Mouse (Mus musculus) myocyte (in vitro differentiated cells): ENCODE results near the gene Actr5. TPM values are rescaled to one million over a fixed set of nuclear protein-coding genes. Genes with fewer than 3 reads are reported as not detected.

Source experiments
- H3K27me3 ChIP-seq: one replicate; pipeline ENCODE4 v1.6.1; 2011; ENCODE audit not compliant: control insufficient read depth, insufficient read depth, insufficient read length
- H3K36me3 ChIP-seq: one replicate; pipeline ENCODE4 v1.6.1; 2011; ENCODE audit not compliant: control insufficient read depth, insufficient read depth
- H3K4me2 ChIP-seq: one replicate; pipeline ENCODE4 v1.6.1; 2011; ENCODE audit warnings: low read depth, control low read depth
- H3K4me3 ChIP-seq: one replicate; pipeline ENCODE4 v1.5.1; 2011; ENCODE audit warnings: mild to moderate bottlenecking, control low read depth, moderate library complexity
- H3K79me2 ChIP-seq: one replicate; pipeline ENCODE4 v1.6.1; 2011; ENCODE audit not compliant: control insufficient read depth, insufficient read depth
- H3ac ChIP-seq: one replicate; pipeline ENCODE4 v1.6.1; 2011; ENCODE audit not compliant: control insufficient read depth, insufficient read length
- CEBPB ChIP-seq: IDR thresholded peaks from 2 replicates; pipeline ENCODE4 v1.6.1; 2011; ENCODE audit warnings: mild to moderate bottlenecking, moderate library complexity; ENCODE audit not compliant: poor library complexity, insufficient read depth, severe bottlenecking
- E2F4 ChIP-seq: IDR thresholded peaks from one replicate; pipeline ENCODE4 v1.6.1; 2011; ENCODE audit warnings: mild to moderate bottlenecking, control low read depth, moderate library complexity; ENCODE audit not compliant: insufficient read depth
- MAX ChIP-seq: IDR thresholded peaks from one replicate; pipeline ENCODE4 v1.6.1; 2011; ENCODE audit warnings: low read depth, mild to moderate bottlenecking, control low read depth
- MYOD1 ChIP-seq, 3 experiments: IDR thresholded peaks; one replicate each; pipeline ENCODE4 v1.6.1; 2011; ENCODE audit warnings: control low read depth in 2 of 3, low read depth in 2 of 3, mild to moderate bottlenecking in 2 of 3, moderate library complexity in 1 of 3; ENCODE audit not compliant: insufficient read length in 2 of 3, control insufficient read depth in 1 of 3
- MYOG ChIP-seq, 3 experiments: IDR thresholded peaks; one replicate each; pipeline ENCODE4 v1.6.1; 2011; ENCODE audit warnings: control low read depth in 2 of 3, low read depth in 2 of 3, mild to moderate bottlenecking in 2 of 3; ENCODE audit not compliant: insufficient read length in 2 of 3, control insufficient read depth in 1 of 3, insufficient read depth in 1 of 3
- POLR2A ChIP-seq: IDR thresholded peaks from one replicate; pipeline ENCODE4 v1.6.1; 2011; ENCODE audit warnings: low read depth, mild to moderate bottlenecking, control low read depth, moderate library complexity; ENCODE audit not compliant: insufficient read length
- POLR2AphosphoS2 ChIP-seq: IDR thresholded peaks from one replicate; pipeline ENCODE4 v1.6.1; 2011; ENCODE audit warnings: low read depth, control low read depth; ENCODE audit not compliant: insufficient read length
- REST ChIP-seq: IDR thresholded peaks from one replicate; pipeline ENCODE4 v1.6.1; 2011; ENCODE audit warnings: mild to moderate bottlenecking, control low read depth, moderate library complexity; ENCODE audit not compliant: insufficient read depth, insufficient read length
- SRF ChIP-seq: IDR thresholded peaks from one replicate; pipeline ENCODE4 v1.6.1; 2011; ENCODE audit warnings: low read depth; ENCODE audit not compliant: control insufficient read depth, insufficient read length
- TCF12 ChIP-seq: IDR thresholded peaks from one replicate; pipeline ENCODE4 v1.6.1; 2011; ENCODE audit warnings: mild to moderate bottlenecking, control low read depth; ENCODE audit not compliant: poor library complexity, insufficient read depth, severe bottlenecking
- TCF3 ChIP-seq: IDR thresholded peaks from one replicate; pipeline ENCODE4 v1.6.1; 2011; ENCODE audit warnings: low read depth, control low read depth; ENCODE audit not compliant: insufficient read length
- USF1 ChIP-seq: IDR thresholded peaks from one replicate; pipeline ENCODE4 v1.6.1; 2011; ENCODE audit warnings: low read depth, mild to moderate bottlenecking, control low read depth, moderate library complexity
- polyA plus RNA-seq: library from polyadenylated mRNA; unstranded; fragments of >200 nt; fragmentation: generic; extraction: Trizol; gene quantifications from one replicate; pipeline ENCODE4 v1.2.1, GENCODE M21; 2012; ENCODE audit warnings: missing spikeins

Actr5 gene
- polyA plus RNA-seq, 1 experiment: 6.5 TPM

DNA sequence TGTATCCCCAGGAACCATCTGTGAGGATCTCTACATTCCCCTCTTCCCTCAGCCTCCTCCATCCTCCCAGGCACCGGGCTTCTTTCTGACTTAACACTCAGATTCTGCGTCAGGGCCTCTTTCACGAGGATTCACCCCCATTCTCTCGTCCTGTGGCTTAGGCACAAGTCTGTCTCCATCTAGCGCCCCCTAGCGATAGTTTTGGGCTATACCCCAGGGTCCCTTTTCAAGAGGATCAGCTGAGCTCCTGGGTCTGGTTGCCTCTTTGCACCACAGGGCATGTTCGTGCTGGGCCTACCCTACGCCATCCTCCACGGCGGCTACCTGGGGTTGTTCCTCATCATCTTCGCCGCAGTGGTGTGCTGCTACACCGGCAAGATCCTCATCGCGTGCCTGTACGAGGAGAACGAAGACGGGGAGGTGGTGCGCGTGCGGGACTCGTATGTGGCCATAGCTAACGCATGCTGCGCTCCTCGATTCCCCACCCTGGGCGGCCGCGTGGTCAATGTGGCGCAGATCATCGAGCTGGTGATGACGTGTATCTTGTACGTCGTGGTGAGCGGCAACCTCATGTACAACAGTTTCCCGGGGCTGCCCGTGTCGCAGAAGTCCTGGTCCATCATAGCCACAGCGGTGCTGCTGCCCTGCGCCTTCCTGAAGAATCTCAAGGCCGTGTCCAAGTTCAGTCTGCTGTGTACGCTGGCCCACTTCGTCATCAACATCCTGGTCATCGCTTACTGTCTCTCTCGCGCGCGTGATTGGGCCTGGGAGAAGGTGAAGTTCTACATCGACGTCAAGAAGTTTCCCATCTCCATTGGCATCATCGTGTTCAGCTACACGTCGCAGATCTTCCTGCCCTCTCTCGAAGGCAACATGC, 10.9 kb upstream of the Actr5 start:
- Histone ChIP-seq H3K79me2 (no peaks in the 10 kb centered on the region), H3K36me3 (no peaks in the 10 kb centered on the region), H3K27me3 (peaks cover 90% of the 10 kb centered on the region), H3K4me2 (no peak overlapping the region), H3K4me3 (no peak overlapping the region), H3ac (no peak overlapping the region)
- TF ChIP-seq E2F4 (no peak), MYOG (IDR thresholded peaks at IDR 0.05; ENCODE audit: control insufficient read depth in 1 of 3, insufficient read depth in 1 of 3, insufficient read length in 2 of 3, low read depth in 2 of 3) (no peak), REST (no peak)

DNA sequence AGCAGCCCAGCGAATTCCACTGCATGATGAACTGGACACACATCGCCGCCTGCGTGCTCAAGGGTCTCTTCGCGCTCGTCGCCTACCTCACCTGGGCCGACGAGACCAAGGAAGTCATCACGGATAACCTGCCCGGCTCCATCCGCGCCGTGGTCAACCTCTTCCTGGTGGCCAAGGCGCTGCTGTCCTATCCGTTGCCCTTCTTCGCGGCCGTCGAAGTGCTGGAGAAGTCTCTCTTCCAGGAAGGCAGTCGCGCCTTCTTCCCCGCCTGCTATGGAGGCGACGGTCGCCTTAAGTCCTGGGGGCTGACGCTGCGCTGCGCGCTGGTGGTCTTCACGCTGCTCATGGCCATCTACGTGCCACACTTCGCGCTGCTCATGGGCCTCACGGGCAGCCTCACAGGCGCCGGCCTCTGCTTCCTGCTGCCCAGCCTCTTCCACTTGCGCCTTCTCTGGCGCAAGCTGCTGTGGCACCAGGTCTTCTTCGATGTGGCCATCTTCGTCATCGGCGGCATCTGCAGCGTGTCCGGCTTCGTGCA, 10.2 kb upstream of the Actr5 start:
- no peak overlapping the region for H3ac ChIP-seq
- no peaks in the 10 kb centered on the region for H3K79me2 ChIP-seq
- H3K36me3 ChIP-seq: no peaks in the 10 kb centered on the region
- H3K4me2 ChIP-seq: no peak overlapping the region
- H3K27me3 ChIP-seq: peaks cover 90% of the 10 kb centered on the region
- TF ChIP-seq POLR2A (no peak), TCF12 (no peak), REST (no peak), USF1 (no peak), MAX (no peak), SRF (no peak), MYOD1 (IDR thresholded peaks at IDR 0.05; ENCODE audit: control insufficient read depth in 1 of 3, insufficient read length in 2 of 3, low read depth in 2 of 3) (no peak), TCF3 (no peak), MYOG (IDR thresholded peaks at IDR 0.05; ENCODE audit: control insufficient read depth in 1 of 3, insufficient read depth in 1 of 3, insufficient read length in 2 of 3, low read depth in 2 of 3) (no peak), CEBPB (no peak), E2F4 (no peak), POLR2AphosphoS2 (no peak)
- no peak overlapping the region for H3K4me3 ChIP-seq

DNA sequence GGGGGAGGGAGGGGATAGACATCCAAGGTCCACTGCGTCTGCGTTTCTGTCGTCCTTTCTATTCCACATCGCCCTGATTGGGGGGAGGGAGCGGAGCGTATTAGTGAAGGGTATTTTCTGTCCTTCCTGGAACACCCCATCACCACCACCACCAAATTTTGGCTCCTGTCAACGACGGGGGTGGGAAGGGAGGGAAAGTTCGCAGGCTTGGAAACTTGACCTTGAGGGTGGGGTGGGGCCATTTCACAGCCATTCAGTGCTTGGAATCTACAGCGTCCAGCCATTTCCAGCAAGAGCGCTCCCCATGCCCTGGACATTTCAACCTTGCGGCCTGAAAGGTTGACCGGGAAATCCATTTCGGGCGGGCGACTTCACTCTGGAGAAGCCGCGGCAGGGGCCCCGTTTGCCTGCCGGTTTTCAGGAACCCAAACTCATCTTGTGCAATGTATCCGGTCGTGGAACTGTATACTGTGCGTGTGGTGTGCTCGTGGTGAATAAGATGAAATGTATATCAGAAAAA, 9.5 kb upstream of the Actr5 start:
- H3K79me2 ChIP-seq: no peaks in the 10 kb centered on the region
- H3K27me3 ChIP-seq: peaks cover 90% of the 10 kb centered on the region
- no peak overlapping the region for H3ac ChIP-seq

DNA sequence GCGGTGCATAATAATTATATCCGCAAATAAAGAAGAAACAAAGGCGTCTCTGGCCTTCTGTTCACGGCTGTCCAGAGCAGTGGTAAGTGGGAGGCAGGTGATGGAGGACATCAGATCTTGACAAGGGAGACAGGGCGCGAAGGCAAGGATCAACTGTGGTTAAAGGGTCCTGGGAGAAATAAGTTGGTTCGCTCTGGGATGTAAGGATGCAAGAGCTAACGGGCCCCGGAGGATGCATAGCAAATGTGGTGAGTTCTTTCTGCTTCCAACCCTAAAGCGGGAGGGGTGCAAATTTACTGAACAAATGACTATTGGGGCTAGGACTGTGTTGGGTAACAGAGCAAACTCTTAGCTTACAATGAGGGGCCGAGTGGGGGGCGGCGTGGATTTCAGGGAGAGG, 9.0 kb upstream of the Actr5 start:
- Histone ChIP-seq H3K27me3 (peaks cover 90% of the 10 kb centered on the region), H3K4me3 (no peak overlapping the region), H3K4me2 (no peak overlapping the region), H3ac (no peak overlapping the region), H3K79me2 (no peaks in the 10 kb centered on the region), H3K36me3 (no peaks in the 10 kb centered on the region)
- TF ChIP-seq E2F4 (no peak), USF1 (no peak), REST (no peak), SRF (no peak), POLR2AphosphoS2 (no peak), TCF3 (no peak), MYOD1 (IDR thresholded peaks at IDR 0.05; ENCODE audit: control insufficient read depth in 1 of 3, insufficient read length in 2 of 3, low read depth in 2 of 3) (no peak), MYOG (IDR thresholded peaks at IDR 0.05; ENCODE audit: control insufficient read depth in 1 of 3, insufficient read depth in 1 of 3, insufficient read length in 2 of 3, low read depth in 2 of 3) (no peak), POLR2A (no peak)

More for the DNA sequence above, 9.5 kb upstream of the Actr5 start:
- Histone ChIP-seq H3K4me2 (no peak overlapping the region), H3K36me3 (no peaks in the 10 kb centered on the region), H3K4me3 (no peak overlapping the region)
- no peak for TF ChIP-seq E2F4
- TF ChIP-seq TCF3: no peak
- TF ChIP-seq MYOG (IDR thresholded peaks at IDR 0.05; ENCODE audit: control insufficient read depth in 1 of 3, insufficient read depth in 1 of 3, insufficient read length in 2 of 3, low read depth in 2 of 3): no peak
- TF ChIP-seq SRF: no peak
- no peak for TF ChIP-seq POLR2AphosphoS2
- TF ChIP-seq MYOD1 (IDR thresholded peaks at IDR 0.05; ENCODE audit: control insufficient read depth in 1 of 3, insufficient read length in 2 of 3, low read depth in 2 of 3): no peak
- TF ChIP-seq TCF12: no peak
- no peak for TF ChIP-seq POLR2A
- no peak for TF ChIP-seq USF1
- no peak for TF ChIP-seq MAX
- TF ChIP-seq REST: no peak
- TF ChIP-seq CEBPB: no peak
